Mouse (Mus musculus) cortical plate, adult 2 months (tissue): ENCODE data around the gene Tsc22d4.

Source experiments
- CTCF ChIP-seq: fragments of 200-500 bp; IDR thresholded peaks from 2 replicates; pipeline ENCODE4 v1.5.1; 2011; ENCODE audit warnings: mild to moderate bottlenecking, control low read depth, low read length; ENCODE audit not compliant: insufficient read depth; ENCODE audit errors: extremely low read depth
- POLR2A ChIP-seq: fragments of 200-500 bp; IDR thresholded peaks from 2 replicates; pipeline ENCODE4 v1.6.1; 2011; ENCODE audit warnings: mild to moderate bottlenecking, low read length, control low read depth; ENCODE audit not compliant: insufficient read depth; ENCODE audit errors: extremely low read depth

DNA sequence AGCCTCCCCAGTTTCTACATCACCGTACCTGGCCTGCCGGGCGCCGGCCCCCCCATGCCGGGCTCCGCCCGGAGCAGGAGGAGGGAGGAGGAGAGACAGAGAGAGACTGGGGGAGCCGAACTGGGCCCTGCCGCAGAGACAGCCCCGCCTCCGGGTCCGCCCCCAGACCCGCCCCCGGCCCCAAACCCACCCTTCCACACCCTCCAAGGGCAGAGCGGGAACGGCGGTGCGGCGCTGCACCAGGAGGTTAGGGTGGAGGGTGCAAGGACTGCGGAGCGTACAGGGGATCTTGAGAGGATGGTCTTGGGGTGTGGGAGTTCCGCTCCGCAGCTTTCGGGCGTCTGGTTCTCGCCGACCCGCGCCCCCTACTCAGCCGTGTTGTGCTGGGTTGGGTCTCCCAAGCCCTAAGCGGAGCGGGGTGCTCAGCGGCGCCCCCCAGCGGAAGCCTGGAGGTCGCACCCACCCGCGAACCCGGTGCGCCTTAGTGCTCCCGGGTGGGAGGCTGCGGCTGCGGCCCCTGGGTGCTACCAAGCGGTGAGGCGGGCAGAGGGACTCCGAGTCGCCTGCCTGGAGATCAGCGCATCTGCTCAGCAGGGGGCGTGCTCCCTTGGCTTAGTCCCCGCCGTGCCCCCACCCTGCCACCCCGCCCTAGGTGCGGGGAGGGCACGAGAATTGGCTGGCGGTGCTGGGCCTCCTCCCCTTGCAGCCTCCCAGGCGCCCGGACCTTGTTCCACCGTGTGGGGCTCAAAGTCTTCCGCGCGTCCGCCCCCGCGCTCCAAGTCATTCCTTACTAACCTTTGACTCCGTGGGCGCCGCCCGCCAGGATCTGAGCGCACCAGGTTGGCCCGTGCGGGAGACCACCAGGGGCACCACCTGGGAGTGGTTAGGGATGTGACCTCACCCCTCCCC, 4.3 kb upstream of the Tsc22d4 start, which contains the start of gene Nyap1:
- peak; percentile 23; the same call in 1 of the 2 replicates for TF ChIP-seq POLR2A
- peak; percentile 22; the same call in 1 of the 2 replicates for TF ChIP-seq CTCF
